26 mouse cellular contexts compared by ENCODE assay signal in the genomic region with DNA sequence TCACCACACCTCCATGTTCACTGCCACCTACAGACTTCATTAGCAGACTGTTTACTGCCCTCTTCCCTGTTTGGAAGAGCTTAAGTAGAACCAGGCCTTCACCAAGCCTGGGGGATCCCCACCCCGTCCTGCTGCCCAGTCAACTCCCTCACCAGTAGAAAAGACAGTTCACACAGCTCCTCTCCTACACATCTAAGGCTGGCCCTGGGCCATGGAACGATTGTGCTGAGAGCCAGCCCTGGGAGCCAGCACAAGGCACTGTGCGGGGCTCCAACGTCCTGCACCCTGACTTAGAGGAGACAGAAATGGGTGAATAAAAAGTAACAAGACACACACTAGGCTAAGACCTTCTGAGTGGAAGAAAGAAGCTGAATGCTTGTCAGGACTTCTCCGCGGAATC. TPM values are rescaled to one million over a fixed set of nuclear protein-coding genes. Genes with fewer than 3 reads are reported as not detected.
DNase-seq lines count a peak whose midpoint lies in the region; ATAC-seq and TF ChIP-seq lines count a peak whose summit lies in the region.
"Had no signal": no experiment of that assay in that cellular context is flagged by ENCODE, and none has a peak within 500 bp of the region (broad histone marks: within the 10 kb centered on the region; RNA-seq: fewer than 3 reads in every experiment).

No protein-coding gene starts in this region.

- no peak overlapping the region for H3K9ac ChIP-seq in heart, embryonic 15.5 days
- H3K9ac ChIP-seq in limb, embryonic 12.5 days (replicated peaks) = no peak overlapping the region
- H3K9ac ChIP-seq in forebrain, postnatal 0 days = no peak overlapping the region
- H3K9ac ChIP-seq: kidney, embryonic 15.5 days; liver, embryonic 12.5 days; neural tube, embryonic 12.5 days had no signal

- no peak overlapping the region for H3K27ac ChIP-seq in heart, embryonic 15.5 days
- H3K27ac ChIP-seq in limb, embryonic 12.5 days = peak overlapping the region; percentile 54
- no peak overlapping the region for H3K27ac ChIP-seq in forebrain, postnatal 0 days (ENCODE audit: low read depth, low read length)
- H3K27ac ChIP-seq: hindbrain, postnatal 0 days; kidney, embryonic 15.5 days; left cerebral cortex, adult 2 months; liver, embryonic 12.5 days; neural tube, embryonic 12.5 days had no signal

- H3K4me2 ChIP-seq in heart, embryonic 15.5 days = no peak overlapping the region
- no peak overlapping the region for H3K4me2 ChIP-seq in limb, embryonic 12.5 days
- H3K4me2 ChIP-seq in forebrain, postnatal 0 days (ENCODE audit: low read depth) = no peak overlapping the region
- H3K4me2 ChIP-seq: kidney, embryonic 15.5 days; liver, embryonic 12.5 days; neural tube, embryonic 12.5 days had no signal

- WGBS in heart, embryonic 15.5 days = 73% methylated on average over 6 of the region's 6 CpGs
- WGBS in limb, embryonic 12.5 days = 75% methylated on average over 6 of the region's 6 CpGs
- WGBS in forebrain, postnatal 0 days = 78% methylated on average over 6 of the region's 6 CpGs

- H3K36me3 ChIP-seq in heart, embryonic 15.5 days = no peaks in the 10 kb centered on the region
- peaks cover 13% of the 10 kb centered on the region; the same call in 1 of the 2 replicates for H3K36me3 ChIP-seq in E14TG2a.4 (ENCODE audit: insufficient read depth, low read length)
- H3K36me3 ChIP-seq in limb, embryonic 12.5 days = peaks cover 12% of the 10 kb centered on the region
- no peaks in the 10 kb centered on the region for H3K36me3 ChIP-seq in forebrain, postnatal 0 days (ENCODE audit: insufficient read depth)
- H3K36me3 ChIP-seq: neural tube, embryonic 12.5 days had no signal

- 0 out of 2 replicates have a peak, but pooled peaks have one; percentile 32 for ATAC-seq in heart, embryonic 15.5 days (replicated peaks; ENCODE audit: insufficient number of reproducible peaks, insufficient read depth, low FRiP score, low read depth)
- ATAC-seq in limb, embryonic 12.5 days (ENCODE audit: insufficient number of reproducible peaks, insufficient read depth, low FRiP score, low TSS enrichment, low read depth) = no peak
- ATAC-seq in forebrain, postnatal 0 days = no peak
- ATAC-seq: forebrain, embryonic 14.5 days; hindbrain, postnatal 0 days; intestine, postnatal 0 days; liver, embryonic 12.5 days; Patski had no signal

- H3K9me3 ChIP-seq in heart, embryonic 15.5 days (replicated peaks) = no peaks in the 10 kb centered on the region
- H3K9me3 ChIP-seq in E14TG2a.4 (ENCODE audit: low read length) = 0 out of 2 replicates have a peak, but pooled peaks cover 5% of the 10 kb centered on the region
- H3K9me3 ChIP-seq in limb, embryonic 12.5 days = peaks cover 11% of the 10 kb centered on the region; the same call in 1 of the 2 replicates
- no peaks in the 10 kb centered on the region for H3K9me3 ChIP-seq in forebrain, postnatal 0 days (ENCODE audit: low read length)

- DNase-seq in cerebellum, postnatal 25 days = peak; percentile 43 to 60
- no peak for DNase-seq in cerebellum, adult 11 months
- no peak for DNase-seq in heart, postnatal 10 days
- no peak for DNase-seq in thymus, postnatal 4 days
- no peak for DNase-seq in forebrain, postnatal 0 days
- DNase-seq: adrenal gland, postnatal 36 days; cerebellum, adult 11-12 months; gastrocnemius, postnatal 14 days; heart, adult 11 months; kidney, postnatal 36 days; midbrain, embryonic 14.5 days; retina, postnatal 1 day; right cerebral cortex, postnatal 25 days; spleen, adult 18-20 months; thymus, adult 2 months had no signal

- H3K27me3 ChIP-seq in heart, embryonic 15.5 days = no peaks in the 10 kb centered on the region
- H3K27me3 ChIP-seq in E14TG2a.4 (ENCODE audit: insufficient read depth, low read length) = no peaks in the 10 kb centered on the region
- no peaks in the 10 kb centered on the region for H3K27me3 ChIP-seq in limb, embryonic 12.5 days
- no peaks in the 10 kb centered on the region for H3K27me3 ChIP-seq in forebrain, postnatal 0 days (ENCODE audit: insufficient read depth, low read length)
- H3K27me3 ChIP-seq: kidney, embryonic 15.5 days; liver, embryonic 12.5 days; neural tube, embryonic 12.5 days; Patski had no signal

- H3K4me1 ChIP-seq in heart, embryonic 15.5 days (replicated peaks) = peaks cover 19% of the 10 kb centered on the region
- peaks cover 57% of the 10 kb centered on the region for H3K4me1 ChIP-seq in E14TG2a.4 (replicated peaks; ENCODE audit: low read depth, low read length)
- peaks cover 48% of the 10 kb centered on the region for H3K4me1 ChIP-seq in limb, embryonic 12.5 days (replicated peaks)
- H3K4me1 ChIP-seq in forebrain, postnatal 0 days (ENCODE audit: insufficient read depth) = no peaks in the 10 kb centered on the region
- H3K4me1 ChIP-seq: neural tube, embryonic 12.5 days had no signal

- H3K4me3 ChIP-seq in heart, embryonic 15.5 days = no peak overlapping the region
- H3K4me3 ChIP-seq in E14TG2a.4 (replicated peaks; ENCODE audit: low read length) = 0 out of 2 replicates have a peak overlapping the region, but pooled peaks have one; percentile 29
- H3K4me3 ChIP-seq in limb, embryonic 12.5 days (replicated peaks) = no peak overlapping the region
- no peak overlapping the region for H3K4me3 ChIP-seq in forebrain, postnatal 0 days (ENCODE audit: low read depth, low read length)
- H3K4me3 ChIP-seq: kidney, embryonic 15.5 days; left cerebral cortex, adult 2 months; liver, embryonic 12.5 days; neural tube, embryonic 12.5 days had no signal

- TF ChIP-seq CTCF in E14TG2a.4 (conservative IDR thresholded peaks at IDR 0.05; ENCODE audit: low read length) = no peak
- TF ChIP-seq CTCF in forebrain, postnatal 0 days (IDR thresholded peaks at IDR 0.05; ENCODE audit: low read depth) = no peak

- intact Hi-C loops in heart, postnatal 10 days (cut with DNase I) = no loop called here

RNA-seq across cellular contexts. Expression of gene Tiam1, which starts 20.5 kb away (rescaled TPM):
- polyA plus RNA-seq in heart, embryonic 15.5 days (2015; fragmentation: Nextera tagmentation; extraction: Ambion mirVana) = 7.6 and 8.1 TPM in 2 replicates
- 10 to 100 TPM; 11.4 to 12.0 TPM for total RNA-seq in heart, postnatal 10 days (2021)
- polyA plus RNA-seq in limb, embryonic 12.5 days (2016; fragmentation: Nextera tagmentation; extraction: Ambion mirVana) = 49.5 and 59.7 TPM in 2 replicates
- 30.5 and 42.4 TPM in 2 replicates for total RNA-seq in forebrain, postnatal 0 days (2014; rRNA removed)
- polyA plus RNA-seq in forebrain, postnatal 0 days (2015; fragmentation: Nextera tagmentation; extraction: Ambion mirVana) = 9.8 and 20.5 TPM in 2 replicates

Comparison
In these comparisons a context has a peak if more than half of its experiments do, and no peak if none do; other contexts are left out.
1. DNase-seq: peak in cerebellum, postnatal 25 days (2 of 2); none in cerebellum, adult 11 months (single experiment), heart, postnatal 10 days (0 of 2), thymus, postnatal 4 days (single experiment) and forebrain, postnatal 0 days (single experiment).